14 mouse cellular contexts compared by ENCODE assay signal in genomic region chr6:38710449-38710848, GRCm38 (mm10). TPM values are rescaled to one million over a fixed set of nuclear protein-coding genes. Genes with fewer than 3 reads are reported as not detected.
DNase-seq lines count a peak whose midpoint lies in the region; ATAC-seq and TF ChIP-seq lines count a peak whose summit lies in the region.
"Had no signal": no experiment of that assay in that cellular context is flagged by ENCODE, and none has a peak within 500 bp of the region (broad histone marks: within the 10 kb centered on the region; RNA-seq: fewer than 3 reads in every experiment).

No protein-coding gene starts in this region.

- 86% methylated on average over 3 of the region's 3 CpGs for WGBS in heart, embryonic 10.5 days
- 76% methylated on average over 3 of the region's 3 CpGs for WGBS in stomach, postnatal 0 days

- H3K4me2 ChIP-seq in stomach, postnatal 0 days (replicated peaks; ENCODE audit: low read depth): no peak overlapping the region
- H3K4me2 ChIP-seq: limb, embryonic 15.5 days had no signal

- no peaks in the 10 kb centered on the region for H3K9me3 ChIP-seq in heart, embryonic 10.5 days
- H3K9me3 ChIP-seq in stomach, postnatal 0 days (ENCODE audit: control insufficient read depth, low read length): no peaks in the 10 kb centered on the region
- H3K9me3 ChIP-seq: limb, embryonic 15.5 days had no signal

- peaks cover 70% of the 10 kb centered on the region for H3K36me3 ChIP-seq in heart, embryonic 10.5 days
- H3K36me3 ChIP-seq in stomach, postnatal 0 days (ENCODE audit: control insufficient read depth, insufficient read depth, low read length): peaks cover 18% of the 10 kb centered on the region

- peak; percentile 91 for ATAC-seq in megakaryocyte, adult 5-6 weeks (ENCODE audit: poor library complexity, severe bottlenecking)
- ATAC-seq in stomach, postnatal 0 days (ENCODE audit: low FRiP score, low TSS enrichment): no peak
- ATAC-seq in erythroid progenitor cell, adult 5-6 weeks (replicated peaks; ENCODE audit: low FRiP score, poor library complexity, severe bottlenecking): no peak

- no peak overlapping the region for H3K27ac ChIP-seq in heart, embryonic 10.5 days
- H3K27ac ChIP-seq in stomach, postnatal 0 days (replicated peaks): no peak overlapping the region
- H3K27ac ChIP-seq: limb, embryonic 15.5 days had no signal

- DNase-seq in heart, adult 8-10 months (ENCODE audit: low spot score): peak; percentile 31
- no peak for DNase-seq in heart, embryonic 10.5 days (ENCODE audit: low spot score)
- peak; percentile 84 for DNase-seq in A20 (ENCODE audit: low read depth, low spot score)
- peak; percentile 48 for DNase-seq in brain, adult 2 months (ENCODE audit: low read depth, low spot score)
- no peak for DNase-seq in stomach, postnatal 0 days (ENCODE audit: low spot score)
- DNase-seq in right cerebral cortex, postnatal 14 days: no peak
- DNase-seq: cerebellum, adult 9-10 months; kidney, adult 9 months; right cerebral cortex, postnatal 25 days; thymus, postnatal 4 days had no signal

- no peaks in the 10 kb centered on the region for H3K27me3 ChIP-seq in heart, embryonic 10.5 days (ENCODE audit: insufficient read depth, poor library complexity, severe bottlenecking)
- H3K27me3 ChIP-seq in stomach, postnatal 0 days (ENCODE audit: control insufficient read depth, insufficient read depth, low read length): no peaks in the 10 kb centered on the region
- H3K27me3 ChIP-seq: limb, embryonic 15.5 days had no signal

- no peak for TF ChIP-seq EP300 in stomach, postnatal 0 days (optimal IDR thresholded peaks at IDR 0.05)

- no peak for TF ChIP-seq CTCF in stomach, postnatal 0 days (IDR thresholded peaks at IDR 0.05; ENCODE audit: low read depth)

- no peak overlapping the region for H3K9ac ChIP-seq in stomach, postnatal 0 days (ENCODE audit: low read length)
- H3K9ac ChIP-seq: limb, embryonic 15.5 days had no signal

- no peak overlapping the region for H3K4me3 ChIP-seq in heart, embryonic 10.5 days
- no peak overlapping the region for H3K4me3 ChIP-seq in stomach, postnatal 0 days (ENCODE audit: low read depth, low read length)
- H3K4me3 ChIP-seq: erythroblast, embryonic 14.5 days; limb, embryonic 15.5 days had no signal

- peaks cover 15% of the 10 kb centered on the region for H3K4me1 ChIP-seq in heart, embryonic 10.5 days
- H3K4me1 ChIP-seq in stomach, postnatal 0 days (replicated peaks; ENCODE audit: control insufficient read depth, insufficient read depth): no peaks in the 10 kb centered on the region
- H3K4me1 ChIP-seq: limb, embryonic 15.5 days had no signal

RNA-seq across cellular contexts. Expression of gene Clec2l, which starts 47.6 kb away (rescaled TPM):
- total RNA-seq in heart, adult 8-10 months (2022): 1 to 10 TPM; 1.0 to 2.2 (median 1.4) TPM
- polyA plus RNA-seq in heart, embryonic 10.5 days (2016; fragmentation: Nextera tagmentation; extraction: Ambion mirVana): 0.50 and 1.5 TPM in 2 replicates
- total RNA-seq in megakaryocyte, adult 5-6 weeks (2015): not detected in 2 replicates
- total RNA-seq in megakaryocyte, adult 5-6 weeks (2017): not detected in 2 replicates
- 0.55 and 1.7 TPM in 2 replicates for polyA plus RNA-seq in stomach, postnatal 0 days (2015; fragmentation: Nextera tagmentation; extraction: Ambion mirVana)
- total RNA-seq in erythroid progenitor cell, adult 5-6 weeks (2015; ENCODE audit: low replicate concordance): not detected in 2 replicates
- 0.39 TPM in 1 of 2 replicates, not detected in the other for total RNA-seq in erythroid progenitor cell, adult 5-6 weeks (2017; ENCODE audit: low replicate concordance)

Comparison
In these comparisons a context has a peak if more than half of its experiments do, and no peak if none do; other contexts are left out.
1. DNase-seq: peak in heart, adult 8-10 months (single experiment), A20 (single experiment) and brain, adult 2 months (single experiment); none in heart, embryonic 10.5 days (single experiment), stomach, postnatal 0 days (single experiment) and right cerebral cortex, postnatal 14 days (single experiment).